Mouse (Mus musculus): ENCODE data around the gene Plppr1. TPM values are rescaled to one million over a fixed set of nuclear protein-coding genes. Genes with fewer than 3 reads are reported as not detected.

Plppr1 gene
- total and polyA plus RNA-seq, 2 experiments from 2014 or later = 53.3 to 59.8 TPM

DNA sequence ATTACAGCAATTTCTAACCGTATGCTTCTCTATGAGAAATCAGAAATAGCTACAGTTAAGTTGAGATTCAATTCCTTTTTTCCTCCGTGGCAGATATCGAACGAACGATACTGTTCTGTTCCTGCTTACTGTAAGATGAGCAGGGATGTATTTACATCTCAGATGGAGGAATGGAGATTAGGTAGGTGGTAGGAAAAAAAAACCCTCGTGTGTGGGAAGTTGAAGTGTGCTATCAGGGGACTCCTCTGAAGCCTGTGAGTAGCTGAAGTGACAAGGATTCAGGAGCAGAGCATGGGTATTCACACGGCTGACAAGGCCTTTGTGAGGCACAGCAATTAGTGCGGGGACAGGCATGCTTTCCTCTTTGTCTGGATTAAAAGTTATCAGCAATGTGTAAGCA, 49.3 kb downstream of the Plppr1 start:
- no peaks in the 10 kb centered on the region for H3K36me3 ChIP-seq (ENCODE audit: insufficient read depth)
- H3K4me1 ChIP-seq (ENCODE audit: insufficient read depth) = no peaks in the 10 kb centered on the region
- H3K4me3 ChIP-seq (ENCODE audit: low read depth, low read length) = no peak overlapping the region
- no peak for TF ChIP-seq CTCF (IDR thresholded peaks at IDR 0.05; ENCODE audit: low read depth)
- peak; percentile 8 for DNase-seq
- no peaks in the 10 kb centered on the region for H3K27me3 ChIP-seq (ENCODE audit: insufficient read depth, low read length)
- H3K4me2 ChIP-seq (ENCODE audit: low read depth) = no peak overlapping the region
- H3K9me3 ChIP-seq (ENCODE audit: low read length) = no peaks in the 10 kb centered on the region
- WGBS = 50% methylated on average over 8 of the region's 8 CpGs
- H3K27ac ChIP-seq (ENCODE audit: low read depth, low read length) = no peak overlapping the region
- H3K9ac ChIP-seq = no peak overlapping the region
- no peak for ATAC-seq

DNA sequence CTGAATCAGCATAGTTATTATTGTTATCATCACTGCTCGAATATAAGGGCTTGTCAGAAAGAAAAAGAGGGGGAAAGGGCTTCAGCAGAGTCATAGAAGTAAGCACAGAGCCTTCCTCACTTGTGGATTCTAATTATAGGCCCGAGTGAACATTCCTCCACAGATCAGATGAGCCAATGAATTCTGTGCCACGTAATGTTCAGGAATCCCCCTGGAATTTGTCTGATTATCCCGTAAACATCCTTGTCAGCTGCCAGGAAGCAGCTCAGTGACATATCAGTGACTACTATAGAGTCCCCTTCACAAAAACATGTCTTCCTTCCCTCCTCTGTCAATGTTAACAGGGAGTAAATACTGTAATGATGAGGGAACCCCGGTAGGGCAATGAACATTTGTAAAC, 50.9 kb downstream of the Plppr1 start:
- 31% methylated on average over 5 of the region's 5 CpGs for WGBS
- H3K27ac ChIP-seq (ENCODE audit: low read depth, low read length) = no peak overlapping the region
- H3K4me1 ChIP-seq (ENCODE audit: insufficient read depth) = no peaks in the 10 kb centered on the region
- H3K36me3 ChIP-seq (ENCODE audit: insufficient read depth) = no peaks in the 10 kb centered on the region
- ATAC-seq (no peak), DNase-seq (no peak)
- no peak overlapping the region for H3K4me3 ChIP-seq (ENCODE audit: low read depth, low read length)
- H3K4me2 ChIP-seq (ENCODE audit: low read depth) = no peak overlapping the region
- H3K27me3 ChIP-seq (ENCODE audit: insufficient read depth, low read length) = no peaks in the 10 kb centered on the region
- no peak overlapping the region for H3K9ac ChIP-seq
- no peak for TF ChIP-seq CTCF (IDR thresholded peaks at IDR 0.05; ENCODE audit: low read depth)
- no peaks in the 10 kb centered on the region for H3K9me3 ChIP-seq (ENCODE audit: low read length)

DNA sequence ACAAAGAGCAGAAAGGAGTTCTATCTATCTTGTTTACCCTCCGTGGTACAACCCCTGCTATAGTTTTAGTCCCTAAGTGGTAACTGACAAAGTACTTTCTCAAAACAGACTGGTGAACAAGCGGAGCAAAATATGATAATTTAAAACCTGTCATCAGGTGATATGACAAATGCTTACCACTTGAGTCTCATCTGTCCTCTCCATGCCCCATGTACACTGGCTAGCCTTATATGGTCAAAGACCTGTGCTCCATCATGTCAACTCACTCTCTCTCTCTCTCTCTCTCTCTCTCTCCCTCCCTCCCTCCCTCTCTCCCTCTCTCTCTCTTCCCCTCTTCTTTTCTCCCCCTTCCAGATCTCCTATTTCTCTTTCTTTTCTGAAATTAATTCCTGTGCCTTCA, 59.8 kb downstream of the Plppr1 start:
- DNase-seq (no peak), ATAC-seq (no peak)
- WGBS = 87% methylated on average over 2 of the region's 2 CpGs
- Histone ChIP-seq H3K27me3 (ENCODE audit: insufficient read depth, low read length) (no peaks in the 10 kb centered on the region), H3K4me1 (ENCODE audit: insufficient read depth) (no peaks in the 10 kb centered on the region), H3K9ac (no peak overlapping the region), H3K4me3 (ENCODE audit: low read depth, low read length) (no peak overlapping the region), H3K36me3 (ENCODE audit: insufficient read depth) (no peaks in the 10 kb centered on the region), H3K9me3 (ENCODE audit: low read length) (no peaks in the 10 kb centered on the region), H3K27ac (ENCODE audit: low read depth, low read length) (no peak overlapping the region), H3K4me2 (ENCODE audit: low read depth) (no peak overlapping the region)
- no peak for TF ChIP-seq CTCF (IDR thresholded peaks at IDR 0.05; ENCODE audit: low read depth)

DNA sequence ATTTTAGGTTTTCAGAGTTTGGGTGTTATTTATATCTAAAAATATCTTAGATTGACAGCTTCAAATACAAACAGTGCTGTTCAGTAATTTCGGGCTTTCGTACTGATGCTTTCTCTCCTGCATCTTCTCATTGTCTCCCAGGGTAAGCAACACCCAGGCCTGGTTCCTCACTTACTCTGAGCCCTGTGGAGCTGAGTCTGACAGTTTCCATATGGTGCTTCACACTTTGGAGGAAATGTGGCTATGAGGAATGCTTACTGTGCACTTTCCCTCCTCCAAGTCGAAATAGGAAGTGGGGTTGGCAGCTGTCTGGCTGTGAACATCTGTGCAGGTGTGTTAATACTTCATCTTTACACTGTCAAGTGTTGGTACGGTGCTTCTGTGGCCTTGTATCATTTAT, 85.7 kb downstream of the Plppr1 start:
- DNase-seq = no peak
- Histone ChIP-seq H3K36me3 (ENCODE audit: insufficient read depth) (no peaks in the 10 kb centered on the region), H3K4me1 (ENCODE audit: insufficient read depth) (peaks cover 2% of the 10 kb centered on the region; the same call in 1 of the 2 replicates), H3K4me2 (ENCODE audit: low read depth) (no peak overlapping the region), H3K27me3 (ENCODE audit: insufficient read depth, low read length) (no peaks in the 10 kb centered on the region), H3K9me3 (ENCODE audit: low read length) (no peaks in the 10 kb centered on the region), H3K4me3 (ENCODE audit: low read depth, low read length) (no peak overlapping the region), H3K9ac (no peak overlapping the region), H3K27ac (ENCODE audit: low read depth, low read length) (no peak overlapping the region)
- peak; percentile 61 for ATAC-seq
- WGBS = 63% methylated on average over 4 of the region's 4 CpGs
- no peak for TF ChIP-seq CTCF (IDR thresholded peaks at IDR 0.05; ENCODE audit: low read depth)

DNA sequence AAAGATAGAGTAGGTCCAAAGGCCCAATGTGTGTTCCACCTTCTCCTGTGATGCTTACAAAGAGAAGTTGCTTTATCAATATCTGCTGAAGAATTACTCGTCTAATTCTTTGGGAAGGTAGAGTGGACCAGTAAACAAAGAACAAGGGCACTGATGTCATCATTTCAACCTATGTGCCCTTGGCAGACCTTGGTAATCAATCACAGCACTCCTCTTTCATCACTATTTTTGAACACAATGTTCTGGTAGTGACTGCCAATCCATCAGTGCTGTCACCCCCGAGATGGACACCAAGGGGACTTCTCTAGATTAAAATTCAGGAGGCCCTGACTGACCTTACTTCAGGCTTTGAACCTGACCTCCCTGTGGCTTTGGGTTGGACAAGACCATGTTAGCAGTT, 89.7 kb downstream of the Plppr1 start:
- H3K4me1 ChIP-seq (ENCODE audit: insufficient read depth) = peaks cover 5% of the 10 kb centered on the region; the same call in 1 of the 2 replicates
- H3K4me2 ChIP-seq (ENCODE audit: low read depth) = no peak overlapping the region
- no peaks in the 10 kb centered on the region for H3K9me3 ChIP-seq (ENCODE audit: low read length)
- WGBS = 75% methylated on average over 2 of the region's 2 CpGs
- ATAC-seq (no peak), DNase-seq (no peak)
- TF ChIP-seq CTCF (IDR thresholded peaks at IDR 0.05; ENCODE audit: low read depth) = no peak
- H3K4me3 ChIP-seq (ENCODE audit: low read depth, low read length) = no peak overlapping the region
- H3K36me3 ChIP-seq (ENCODE audit: insufficient read depth) = no peaks in the 10 kb centered on the region
- no peaks in the 10 kb centered on the region for H3K27me3 ChIP-seq (ENCODE audit: insufficient read depth, low read length)
- H3K9ac ChIP-seq = no peak overlapping the region
- no peak overlapping the region for H3K27ac ChIP-seq (ENCODE audit: low read depth, low read length)

DNA sequence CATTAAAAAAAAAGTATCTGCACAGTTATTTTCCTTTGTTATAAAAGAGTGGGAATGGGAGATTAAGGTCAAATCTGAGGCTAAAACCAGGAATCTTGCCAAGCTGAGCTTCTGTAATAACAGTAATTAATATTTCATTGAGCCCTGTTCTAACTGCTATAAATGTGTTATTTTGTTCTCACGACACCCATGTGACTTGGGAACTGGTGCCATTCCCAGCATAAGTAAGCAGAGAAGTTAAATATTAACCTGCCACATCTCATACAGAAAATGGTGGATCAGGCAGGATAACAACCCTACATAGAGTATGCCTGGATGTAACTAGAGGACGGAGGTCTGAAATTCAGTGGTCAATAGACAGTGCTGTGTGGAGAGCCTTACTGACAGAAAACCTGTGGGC, 90.2 kb downstream of the Plppr1 start:
- H3K4me2 ChIP-seq (ENCODE audit: low read depth) = no peak overlapping the region
- DNase-seq (no peak), ATAC-seq (no peak)
- 0 out of 2 replicates have a peak overlapping the region, but pooled peaks have one; percentile 15 for H3K27ac ChIP-seq (ENCODE audit: low read depth, low read length)
- no peaks in the 10 kb centered on the region for H3K27me3 ChIP-seq (ENCODE audit: insufficient read depth, low read length)
- no peak overlapping the region for H3K9ac ChIP-seq
- no peak overlapping the region for H3K4me3 ChIP-seq (ENCODE audit: low read depth, low read length)
- no peaks in the 10 kb centered on the region for H3K36me3 ChIP-seq (ENCODE audit: insufficient read depth)
- H3K9me3 ChIP-seq (ENCODE audit: low read length) = no peaks in the 10 kb centered on the region
- 74% methylated on average over 2 of the region's 2 CpGs for WGBS
- H3K4me1 ChIP-seq (ENCODE audit: insufficient read depth) = peaks cover 5% of the 10 kb centered on the region; the same call in 1 of the 2 replicates
- no peak for TF ChIP-seq CTCF (IDR thresholded peaks at IDR 0.05; ENCODE audit: low read depth)

DNA sequence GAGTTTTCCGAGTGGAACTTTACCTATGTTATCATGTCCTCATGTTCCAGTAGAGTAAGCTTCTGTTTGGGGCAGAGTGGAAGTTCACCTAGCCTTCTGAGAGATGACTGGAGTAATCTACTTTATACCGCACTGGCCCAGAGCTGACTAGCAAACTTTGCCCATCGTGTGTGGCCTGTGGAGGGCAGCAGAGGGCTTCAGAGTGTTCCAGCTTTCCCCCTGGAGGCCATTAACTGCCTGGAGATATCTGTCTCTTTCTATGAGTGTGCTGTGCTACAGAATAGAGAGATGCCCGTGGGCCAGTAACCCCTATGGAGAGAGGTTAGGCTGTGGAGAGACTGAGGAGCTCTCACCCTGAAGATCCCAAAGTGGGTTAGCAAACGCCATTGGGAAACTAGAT, 94.8 kb downstream of the Plppr1 start:
- Histone ChIP-seq H3K4me1 (ENCODE audit: insufficient read depth) (peaks cover 5% of the 10 kb centered on the region; the same call in 1 of the 2 replicates), H3K4me3 (ENCODE audit: low read depth, low read length) (no peak overlapping the region), H3K4me2 (ENCODE audit: low read depth) (no peak overlapping the region), H3K9ac (no peak overlapping the region), H3K27me3 (ENCODE audit: insufficient read depth, low read length) (no peaks in the 10 kb centered on the region), H3K36me3 (ENCODE audit: insufficient read depth) (no peaks in the 10 kb centered on the region), H3K27ac (ENCODE audit: low read depth, low read length) (no peak overlapping the region), H3K9me3 (ENCODE audit: low read length) (no peaks in the 10 kb centered on the region)
- peak; percentile 63 for TF ChIP-seq CTCF (IDR thresholded peaks at IDR 0.05; ENCODE audit: low read depth)
- WGBS = 43% methylated on average over 5 of the region's 5 CpGs
- ATAC-seq = 0 out of 2 replicates have a peak, but pooled peaks have one; percentile 16
- DNase-seq = peak; percentile 30

Measured in forebrain, postnatal 0 days (tissue).